Mouse (Mus musculus): ENCODE measurements around the gene E030018B13Rik. TPM values are rescaled to one million over a fixed set of nuclear protein-coding genes. Genes with fewer than 3 reads are reported as not detected.
A peak's percentile ranks its signal among the peaks of the same experiment; 100 is the strongest.

The E030018B13Rik gene
- polyA plus RNA-seq, 1 experiment = not detected

DNA sequence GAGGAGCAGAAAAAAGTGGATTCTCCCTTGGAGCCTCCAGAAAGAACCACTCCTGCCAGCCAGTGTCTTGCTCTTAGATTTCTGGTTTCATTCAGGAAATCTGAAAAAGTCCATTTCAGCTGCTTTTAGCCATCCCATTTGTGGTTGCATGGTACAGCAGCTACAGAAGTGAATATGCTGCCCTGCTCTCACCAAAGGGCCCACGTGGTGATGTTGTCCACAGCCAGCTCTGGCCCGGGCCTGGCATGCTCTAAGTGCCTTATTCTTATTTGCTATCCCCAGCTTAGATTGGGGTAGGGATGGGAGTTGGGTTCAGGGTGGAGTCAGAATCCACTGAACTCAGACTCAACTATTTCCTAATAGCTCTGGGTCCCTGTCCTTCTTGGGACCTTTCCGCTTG lies 21.4 kb upstream of the E030018B13Rik start:
- no peaks in the 10 kb centered on the region for H3K9me3 ChIP-seq (ENCODE audit: control insufficient read depth, low read length)
- peaks cover 28% of the 10 kb centered on the region for H3K27me3 ChIP-seq (ENCODE audit: control insufficient read depth)
- peaks cover 34% of the 10 kb centered on the region for H3K4me1 ChIP-seq (ENCODE audit: control insufficient read depth)
- peaks cover 14% of the 10 kb centered on the region for H3K36me3 ChIP-seq (ENCODE audit: control insufficient read depth)
- TF ChIP-seq TAL1 (IDR thresholded peaks at IDR 0.05; ENCODE audit: low read length) (no peak), GATA1 (IDR thresholded peaks at IDR 0.05; ENCODE audit: low read length) (no peak)
- H3K4me3 ChIP-seq (replicated peaks) = no peak overlapping the region

GRCm38 (mm10) chr7:63896276-63896967 lies 20.2 kb upstream of the E030018B13Rik start:
- Histone ChIP-seq H3K27me3 (ENCODE audit: control insufficient read depth) (peaks cover 28% of the 10 kb centered on the region), H3K9me3 (ENCODE audit: control insufficient read depth, low read length) (no peaks in the 10 kb centered on the region), H3K4me1 (ENCODE audit: control insufficient read depth) (peaks cover 37% of the 10 kb centered on the region), H3K36me3 (ENCODE audit: control insufficient read depth) (peaks cover 9% of the 10 kb centered on the region), H3K4me3 (replicated peaks) (peak overlapping the region; percentile 38)
- TF ChIP-seq GATA1 (IDR thresholded peaks at IDR 0.05; ENCODE audit: low read length) (no peak), TAL1 (IDR thresholded peaks at IDR 0.05; ENCODE audit: low read length) (no peak)

GRCm38 (mm10) chr7:63896968-63897468 lies 19.6 kb upstream of the E030018B13Rik start:
- peak; percentile 39; the same call in 2 of the 3 replicates for TF ChIP-seq TAL1 (IDR thresholded peaks at IDR 0.05; ENCODE audit: low read length)
- TF ChIP-seq GATA1 (IDR thresholded peaks at IDR 0.05; ENCODE audit: low read length) = 0 out of 2 replicates have a peak, but pooled peaks have one; percentile 16
- Histone ChIP-seq H3K4me3 (replicated peaks) (peak overlapping the region; percentile 38), H3K36me3 (ENCODE audit: control insufficient read depth) (peaks cover 7% of the 10 kb centered on the region; the same call in 1 of the 2 replicates), H3K27me3 (ENCODE audit: control insufficient read depth) (peaks cover 28% of the 10 kb centered on the region), H3K9me3 (ENCODE audit: control insufficient read depth, low read length) (no peaks in the 10 kb centered on the region), H3K4me1 (ENCODE audit: control insufficient read depth) (peaks cover 40% of the 10 kb centered on the region)

- Histone ChIP-seq H3K4me3 (replicated peaks) (peak overlapping the region; percentile 38), H3K4me1 (ENCODE audit: control insufficient read depth) (peaks cover 41% of the 10 kb centered on the region)
- TF ChIP-seq TAL1 (IDR thresholded peaks at IDR 0.05; ENCODE audit: low read length) = no peak
- no peak for TF ChIP-seq GATA1 (IDR thresholded peaks at IDR 0.05; ENCODE audit: low read length)
Observed at GRCm38 (mm10) chr7:63897655-63898054, 19.0 kb upstream of the E030018B13Rik start.

GRCm38 (mm10) chr7:63898201-63898600 lies 18.5 kb upstream of the E030018B13Rik start:
- no peak overlapping the region for H3K4me3 ChIP-seq (replicated peaks)
- H3K4me1 ChIP-seq (ENCODE audit: control insufficient read depth) = peaks cover 47% of the 10 kb centered on the region
- peaks cover 28% of the 10 kb centered on the region for H3K27me3 ChIP-seq (ENCODE audit: control insufficient read depth)
- H3K9me3 ChIP-seq (ENCODE audit: control insufficient read depth, low read length) = no peaks in the 10 kb centered on the region
- no peak for TF ChIP-seq GATA1 (IDR thresholded peaks at IDR 0.05; ENCODE audit: low read length)
- TF ChIP-seq TAL1 (IDR thresholded peaks at IDR 0.05; ENCODE audit: low read length) = no peak
- H3K36me3 ChIP-seq (ENCODE audit: control insufficient read depth) = peaks cover 7% of the 10 kb centered on the region; the same call in 1 of the 2 replicates

More at GRCm38 (mm10) chr7:63897655-63898054, 19.0 kb upstream of the E030018B13Rik start:
- Histone ChIP-seq H3K36me3 (ENCODE audit: control insufficient read depth) (peaks cover 7% of the 10 kb centered on the region; the same call in 1 of the 2 replicates), H3K9me3 (ENCODE audit: control insufficient read depth, low read length) (no peaks in the 10 kb centered on the region), H3K27me3 (ENCODE audit: control insufficient read depth) (peaks cover 28% of the 10 kb centered on the region)

GRCm38 (mm10) chr7:63899925-63900324 lies 16.7 kb upstream of the E030018B13Rik start:
- Histone ChIP-seq H3K9me3 (ENCODE audit: control insufficient read depth, low read length) (no peaks in the 10 kb centered on the region), H3K27me3 (ENCODE audit: control insufficient read depth) (peaks cover 28% of the 10 kb centered on the region), H3K36me3 (ENCODE audit: control insufficient read depth) (peaks cover 7% of the 10 kb centered on the region; the same call in 1 of the 2 replicates), H3K4me1 (ENCODE audit: control insufficient read depth) (peaks cover 56% of the 10 kb centered on the region), H3K4me3 (replicated peaks) (no peak overlapping the region)
- TF ChIP-seq GATA1 (IDR thresholded peaks at IDR 0.05; ENCODE audit: low read length) (no peak), TAL1 (IDR thresholded peaks at IDR 0.05; ENCODE audit: low read length) (no peak)

GRCm38 (mm10) chr7:63900411-63900810 lies 16.2 kb upstream of the E030018B13Rik start:
- no peaks in the 10 kb centered on the region for H3K9me3 ChIP-seq (ENCODE audit: control insufficient read depth, low read length)
- peaks cover 10% of the 10 kb centered on the region for H3K36me3 ChIP-seq (ENCODE audit: control insufficient read depth)
- peaks cover 58% of the 10 kb centered on the region for H3K4me1 ChIP-seq (ENCODE audit: control insufficient read depth)
- H3K4me3 ChIP-seq (replicated peaks) = no peak overlapping the region
- TF ChIP-seq GATA1 (IDR thresholded peaks at IDR 0.05; ENCODE audit: low read length) = no peak
- TF ChIP-seq TAL1 (IDR thresholded peaks at IDR 0.05; ENCODE audit: low read length) = no peak
- H3K27me3 ChIP-seq (ENCODE audit: control insufficient read depth) = peaks cover 28% of the 10 kb centered on the region

DNA sequence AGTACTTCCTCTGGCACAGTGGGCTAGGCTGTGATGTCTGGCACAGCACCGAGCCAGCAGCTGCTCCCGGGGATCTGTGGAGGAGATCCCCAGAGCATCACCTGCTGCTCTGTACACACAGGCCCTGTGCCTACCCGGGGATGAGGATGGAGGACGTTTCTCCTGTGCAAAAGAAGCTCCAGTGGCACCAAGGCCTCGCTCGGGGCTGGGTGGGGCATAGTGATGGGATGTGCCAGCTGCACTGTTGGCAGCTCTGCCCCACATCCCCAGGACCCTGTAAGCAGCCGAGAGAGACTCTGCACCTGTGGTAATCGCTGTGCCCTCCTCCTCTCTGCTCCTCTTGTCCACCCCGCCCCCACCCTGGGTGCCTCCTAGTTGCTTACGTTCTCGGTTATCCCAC lies 15.3 kb upstream of the E030018B13Rik start:
- no peak overlapping the region for H3K4me3 ChIP-seq (replicated peaks)
- TF ChIP-seq GATA1 (IDR thresholded peaks at IDR 0.05; ENCODE audit: low read length) (no peak), TAL1 (IDR thresholded peaks at IDR 0.05; ENCODE audit: low read length) (no peak)
- peaks cover 63% of the 10 kb centered on the region for H3K4me1 ChIP-seq (ENCODE audit: control insufficient read depth)
- peaks cover 11% of the 10 kb centered on the region for H3K36me3 ChIP-seq (ENCODE audit: control insufficient read depth)
- no peaks in the 10 kb centered on the region for H3K9me3 ChIP-seq (ENCODE audit: control insufficient read depth, low read length)
- H3K27me3 ChIP-seq (ENCODE audit: control insufficient read depth) = peaks cover 26% of the 10 kb centered on the region

- H3K4me3 ChIP-seq (replicated peaks) = no peak overlapping the region
- peaks cover 60% of the 10 kb centered on the region for H3K4me1 ChIP-seq (ENCODE audit: control insufficient read depth)
- peaks cover 22% of the 10 kb centered on the region for H3K27me3 ChIP-seq (ENCODE audit: control insufficient read depth)
- TF ChIP-seq TAL1 (IDR thresholded peaks at IDR 0.05; ENCODE audit: low read length) (no peak), GATA1 (IDR thresholded peaks at IDR 0.05; ENCODE audit: low read length) (no peak)
- no peaks in the 10 kb centered on the region for H3K9me3 ChIP-seq (ENCODE audit: control insufficient read depth, low read length)
- peaks cover 13% of the 10 kb centered on the region for H3K36me3 ChIP-seq (ENCODE audit: control insufficient read depth)
Observed at GRCm38 (mm10) chr7:63901942-63902341, 14.7 kb upstream of the E030018B13Rik start.

Data from erythroblast, embryonic 14.5 days (primary cell).